Mouse (Mus musculus) mammary gland, adult 2 months (tissue): ENCODE data around the gene Rbl2. TPM values are rescaled to one million over a fixed set of nuclear protein-coding genes. Genes with fewer than 3 reads are reported as not detected.

ENCODE experiments used
- polyA plus RNA-seq: library from polyadenylated mRNA; depleted of rRNA; stranded (reverse); fragments of >200 nt; gene quantifications from 2 replicates; pipeline ENCODE4 v1.2.3, GENCODE M21; 2012; ENCODE audit warnings: low replicate concordance; rRNA removed

The Rbl2 gene
- polyA plus RNA-seq, result 20.7 and 35.3 TPM in 2 replicates

GRCm38 (mm10) chr8:91069834-91070233 is at the start of gene Rbl2:
TSS of gene Rbl2 (plus strand) at chr8:91070057.

Other genes with a start within 250 kb of the Rbl2 start
- gene Chd9, start 241.7 kb upstream of the Rbl2 start, polyA plus RNA-seq, result 84.6 and 98.6 TPM in 2 replicates
- gene Aktip, start 129.9 kb downstream of the Rbl2 start, polyA plus RNA-seq, result 24.1 and 67.8 TPM in 2 replicates
- gene Rpgrip1l, start 243.2 kb downstream of the Rbl2 start, polyA plus RNA-seq, result 0.39 and 1.1 TPM in 2 replicates
- gene Fto, start 243.5 kb downstream of the Rbl2 start, polyA plus RNA-seq, result 25.8 and 51.3 TPM in 2 replicates